Mouse (Mus musculus): ENCODE results near the gene Lamc2.
"Not testable (repeated sequence)": the region's sequence is repeated elsewhere in the genome, so short reads cannot be mapped to it uniquely, and the experiment has no call there.

Gene Lamc2

GRCm38 (mm10) chr1:153095826-153096727 lies 90.2 kb downstream of the Lamc2 start:
- DNase-seq (ENCODE audit: low read depth, low spot score), result no peak

- DNase-seq (ENCODE audit: low read depth, low spot score), result no peak
These were observed 90.9 kb downstream of the Lamc2 start for GRCm38 (mm10) chr1:153095328-153095727.

- DNase-seq (ENCODE audit: low read depth, low spot score), result no peak
These were observed 91.8 kb downstream of the Lamc2 start for GRCm38 (mm10) chr1:153094226-153095076.

GRCm38 (mm10) chr1:153093581-153093980 lies 92.7 kb downstream of the Lamc2 start:
- DNase-seq (ENCODE audit: low read depth, low spot score), result no peak

- no peak for DNase-seq (ENCODE audit: low read depth, low spot score)
These were observed 93.1 kb downstream of the Lamc2 start for GRCm38 (mm10) chr1:153093172-153093571.

GRCm38 (mm10) chr1:153092237-153092975 lies 93.8 kb downstream of the Lamc2 start:
- no peak for DNase-seq (ENCODE audit: low read depth, low spot score)

GRCm38 (mm10) chr1:153091438-153092236 lies 94.6 kb downstream of the Lamc2 start:
- DNase-seq (ENCODE audit: low read depth, low spot score), result no peak

- no peak for DNase-seq (ENCODE audit: low read depth, low spot score)
These were observed 95.4 kb downstream of the Lamc2 start for GRCm38 (mm10) chr1:153090807-153091206.

- no peak for DNase-seq (ENCODE audit: low read depth, low spot score)
These were observed 96.2 kb downstream of the Lamc2 start for GRCm38 (mm10) chr1:153090081-153090480.

GRCm38 (mm10) chr1:153087771-153088170 lies 98.5 kb downstream of the Lamc2 start:
- DNase-seq (ENCODE audit: low read depth, low spot score), result no peak

GRCm38 (mm10) chr1:153085198-153085597 lies 101.0 kb downstream of the Lamc2 start:
- no peak for DNase-seq (ENCODE audit: low read depth, low spot score)

- DNase-seq (ENCODE audit: low read depth, low spot score), result no peak
These were observed 102.1 kb downstream of the Lamc2 start for GRCm38 (mm10) chr1:153084191-153084590.

GRCm38 (mm10) chr1:153083233-153083632 lies 103.0 kb downstream of the Lamc2 start:
- not testable (repeated sequence) for DNase-seq (ENCODE audit: low read depth, low spot score)

- DNase-seq (ENCODE audit: low read depth, low spot score), result no peak
These were observed 110.3 kb downstream of the Lamc2 start for GRCm38 (mm10) chr1:153075955-153076354.

- no peak for DNase-seq (ENCODE audit: low read depth, low spot score)
These were observed 111.0 kb downstream of the Lamc2 start for GRCm38 (mm10) chr1:153075087-153075736.

- DNase-seq (ENCODE audit: low read depth, low spot score), result no peak
These were observed 112.8 kb downstream of the Lamc2 start for GRCm38 (mm10) chr1:153073441-153073840.
